Mouse (Mus musculus): ENCODE data around the gene Rnf220.

The Rnf220 gene

GRCm38 (mm10) chr4:117302027-117302806 lies 194.6 kb downstream of the Rnf220 start:
- H3K27me3 ChIP-seq (ENCODE audit: insufficient read depth, low read length) = peaks cover 59% of the 10 kb centered on the region
- H3K36me3 ChIP-seq (ENCODE audit: insufficient read depth, low read length) = no peaks in the 10 kb centered on the region
- H3K9me3 ChIP-seq (ENCODE audit: low read length) = no peaks in the 10 kb centered on the region
- TF ChIP-seq POU5F1 (IDR thresholded peaks at IDR 0.05; ENCODE audit: borderline replicate concordance, low read length) (no peak), CTCF (conservative IDR thresholded peaks at IDR 0.05; ENCODE audit: low read length) (no peak), NANOG (IDR thresholded peaks at IDR 0.05; ENCODE audit: borderline replicate concordance, low read length) (no peak)
- peaks cover 71% of the 10 kb centered on the region for H3K4me1 ChIP-seq (replicated peaks; ENCODE audit: low read depth, low read length)
- no peak overlapping the region for H3K4me3 ChIP-seq (replicated peaks; ENCODE audit: low read length)

- Histone ChIP-seq H3K4me3 (replicated peaks; ENCODE audit: low read length) (no peak overlapping the region), H3K9me3 (ENCODE audit: low read length) (no peaks in the 10 kb centered on the region), H3K36me3 (ENCODE audit: insufficient read depth, low read length) (no peaks in the 10 kb centered on the region), H3K4me1 (replicated peaks; ENCODE audit: low read depth, low read length) (peaks cover 67% of the 10 kb centered on the region), H3K27me3 (ENCODE audit: insufficient read depth, low read length) (peaks cover 42% of the 10 kb centered on the region)
- TF ChIP-seq POU5F1 (IDR thresholded peaks at IDR 0.05; ENCODE audit: borderline replicate concordance, low read length) (no peak), NANOG (IDR thresholded peaks at IDR 0.05; ENCODE audit: borderline replicate concordance, low read length) (no peak), CTCF (conservative IDR thresholded peaks at IDR 0.05; ENCODE audit: low read length) (no peak)
Observed at GRCm38 (mm10) chr4:117299921-117300320, 196.9 kb downstream of the Rnf220 start.

GRCm38 (mm10) chr4:117297819-117298218 lies 199.0 kb downstream of the Rnf220 start:
- H3K4me1 ChIP-seq (replicated peaks; ENCODE audit: low read depth, low read length) = peaks cover 48% of the 10 kb centered on the region
- peaks cover 23% of the 10 kb centered on the region for H3K27me3 ChIP-seq (ENCODE audit: insufficient read depth, low read length)
- H3K9me3 ChIP-seq (ENCODE audit: low read length) = no peaks in the 10 kb centered on the region
- H3K36me3 ChIP-seq (ENCODE audit: insufficient read depth, low read length) = no peaks in the 10 kb centered on the region
- H3K4me3 ChIP-seq (replicated peaks; ENCODE audit: low read length) = no peak overlapping the region
- TF ChIP-seq POU5F1 (IDR thresholded peaks at IDR 0.05; ENCODE audit: borderline replicate concordance, low read length) = no peak
- TF ChIP-seq CTCF (conservative IDR thresholded peaks at IDR 0.05; ENCODE audit: low read length) = no peak
- no peak for TF ChIP-seq NANOG (IDR thresholded peaks at IDR 0.05; ENCODE audit: borderline replicate concordance, low read length)

- no peaks in the 10 kb centered on the region for H3K9me3 ChIP-seq (ENCODE audit: low read length)
- H3K27me3 ChIP-seq (ENCODE audit: insufficient read depth, low read length) = peaks cover 17% of the 10 kb centered on the region
- no peaks in the 10 kb centered on the region for H3K36me3 ChIP-seq (ENCODE audit: insufficient read depth, low read length)
- TF ChIP-seq NANOG (IDR thresholded peaks at IDR 0.05; ENCODE audit: borderline replicate concordance, low read length) (no peak), POU5F1 (IDR thresholded peaks at IDR 0.05; ENCODE audit: borderline replicate concordance, low read length) (no peak), CTCF (conservative IDR thresholded peaks at IDR 0.05; ENCODE audit: low read length) (no peak)
- no peak overlapping the region for H3K4me3 ChIP-seq (replicated peaks; ENCODE audit: low read length)
- peaks cover 40% of the 10 kb centered on the region for H3K4me1 ChIP-seq (replicated peaks; ENCODE audit: low read depth, low read length)
Observed at GRCm38 (mm10) chr4:117296849-117297593, 199.8 kb downstream of the Rnf220 start.

- Histone ChIP-seq H3K4me3 (replicated peaks; ENCODE audit: low read length) (no peak overlapping the region), H3K4me1 (replicated peaks; ENCODE audit: low read depth, low read length) (peaks cover 45% of the 10 kb centered on the region), H3K36me3 (ENCODE audit: insufficient read depth, low read length) (peaks cover 20% of the 10 kb centered on the region), H3K27me3 (ENCODE audit: insufficient read depth, low read length) (no peaks in the 10 kb centered on the region), H3K9me3 (ENCODE audit: low read length) (no peaks in the 10 kb centered on the region)
- TF ChIP-seq POU5F1 (IDR thresholded peaks at IDR 0.05; ENCODE audit: borderline replicate concordance, low read length) (no peak), CTCF (conservative IDR thresholded peaks at IDR 0.05; ENCODE audit: low read length) (no peak), NANOG (IDR thresholded peaks at IDR 0.05; ENCODE audit: borderline replicate concordance, low read length) (no peak)
Observed at GRCm38 (mm10) chr4:117291696-117292095, 205.2 kb downstream of the Rnf220 start.

- H3K9me3 ChIP-seq (ENCODE audit: low read length) = no peaks in the 10 kb centered on the region
- H3K27me3 ChIP-seq (ENCODE audit: insufficient read depth, low read length) = no peaks in the 10 kb centered on the region
- H3K36me3 ChIP-seq (ENCODE audit: insufficient read depth, low read length) = peaks cover 45% of the 10 kb centered on the region
- H3K4me3 ChIP-seq (replicated peaks; ENCODE audit: low read length) = peak overlapping the region; percentile 89
- TF ChIP-seq POU5F1 (IDR thresholded peaks at IDR 0.05; ENCODE audit: borderline replicate concordance, low read length) (no peak), CTCF (conservative IDR thresholded peaks at IDR 0.05; ENCODE audit: low read length) (no peak), NANOG (IDR thresholded peaks at IDR 0.05; ENCODE audit: borderline replicate concordance, low read length) (no peak)
- H3K4me1 ChIP-seq (replicated peaks; ENCODE audit: low read depth, low read length) = peaks cover 57% of the 10 kb centered on the region
Observed at GRCm38 (mm10) chr4:117288927-117289801, 207.7 kb downstream of the Rnf220 start.

- Histone ChIP-seq H3K4me1 (replicated peaks; ENCODE audit: low read depth, low read length) (peaks cover 65% of the 10 kb centered on the region), H3K9me3 (ENCODE audit: low read length) (no peaks in the 10 kb centered on the region), H3K36me3 (ENCODE audit: insufficient read depth, low read length) (peaks cover 52% of the 10 kb centered on the region), H3K27me3 (ENCODE audit: insufficient read depth, low read length) (no peaks in the 10 kb centered on the region), H3K4me3 (replicated peaks; ENCODE audit: low read length) (peak overlapping the region; percentile 89)
- no peak for TF ChIP-seq NANOG (IDR thresholded peaks at IDR 0.05; ENCODE audit: borderline replicate concordance, low read length)
- no peak for TF ChIP-seq POU5F1 (IDR thresholded peaks at IDR 0.05; ENCODE audit: borderline replicate concordance, low read length)
- TF ChIP-seq CTCF (conservative IDR thresholded peaks at IDR 0.05; ENCODE audit: low read length) = no peak
Observed at GRCm38 (mm10) chr4:117288277-117288926, 208.4 kb downstream of the Rnf220 start.
